Mouse (Mus musculus): ENCODE data around the gene Lbh.

The Lbh gene

GRCm38 (mm10) chr17:72909061-72909852 lies 8.8 kb upstream of the Lbh start:
- DNase-seq (ENCODE audit: extremely low read depth, insufficient read length, low spot score): no peak

GRCm38 (mm10) chr17:72911283-72911682 lies 6.8 kb upstream of the Lbh start:
- DNase-seq (ENCODE audit: extremely low read depth, insufficient read length, low spot score): no peak

DNA sequence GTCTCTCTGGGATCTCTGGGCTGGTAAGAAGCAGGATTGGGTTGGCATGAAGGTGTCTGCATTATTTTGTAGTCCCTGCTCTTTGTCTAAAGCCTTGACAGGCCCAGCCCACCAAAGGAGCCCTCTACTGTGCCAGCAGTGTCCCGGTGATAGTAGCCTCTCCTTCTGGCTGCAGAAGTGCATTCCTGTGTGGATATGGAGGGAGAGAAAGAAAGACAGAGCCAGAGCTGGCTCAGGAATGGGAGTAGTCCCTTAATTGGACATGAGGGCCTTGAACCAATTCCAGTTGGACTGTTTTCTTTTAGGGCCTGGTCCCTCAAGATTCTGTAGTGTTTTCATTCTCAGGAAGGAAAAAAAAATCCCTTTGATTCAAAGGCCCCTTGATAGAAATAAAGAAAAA lies 6.4 kb upstream of the Lbh start:
- DNase-seq (ENCODE audit: extremely low read depth, insufficient read length, low spot score): no peak

- DNase-seq (ENCODE audit: extremely low read depth, insufficient read length, low spot score): no peak
Observed at GRCm38 (mm10) chr17:72914082-72914481, 4.0 kb upstream of the Lbh start.

GRCm38 (mm10) chr17:72917241-72918030 lies 669 bp upstream of the Lbh start:
- DNase-seq (ENCODE audit: extremely low read depth, insufficient read length, low spot score): no peak

GRCm38 (mm10) chr17:72918571-72919541 lies 751 bp downstream of the Lbh start:
- peak; percentile 37 for DNase-seq (ENCODE audit: extremely low read depth, insufficient read length, low spot score)

GRCm38 (mm10) chr17:72919641-72920040 lies 1.5 kb downstream of the Lbh start:
- no peak for DNase-seq (ENCODE audit: extremely low read depth, insufficient read length, low spot score)

DNA sequence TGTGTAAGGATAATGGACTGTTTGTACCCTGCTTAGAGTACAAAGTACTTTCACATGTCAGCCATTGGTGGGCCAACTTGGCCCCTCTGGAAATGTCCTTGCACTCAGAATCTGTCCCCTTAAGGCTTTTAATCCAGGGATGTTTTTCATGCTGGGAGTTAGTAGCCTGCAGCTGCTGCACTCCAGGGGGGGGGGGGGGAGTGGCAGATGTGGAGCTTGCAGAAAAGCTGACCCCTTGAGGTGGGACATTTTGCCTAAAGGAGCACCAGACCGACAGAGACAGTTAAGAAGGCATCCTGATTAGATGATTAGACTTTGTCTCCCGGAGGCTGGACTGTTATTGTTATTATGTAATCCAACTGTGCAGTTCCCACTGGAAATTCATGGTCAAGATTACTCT lies 2.3 kb downstream of the Lbh start:
- DNase-seq (ENCODE audit: extremely low read depth, insufficient read length, low spot score): no peak

DNA sequence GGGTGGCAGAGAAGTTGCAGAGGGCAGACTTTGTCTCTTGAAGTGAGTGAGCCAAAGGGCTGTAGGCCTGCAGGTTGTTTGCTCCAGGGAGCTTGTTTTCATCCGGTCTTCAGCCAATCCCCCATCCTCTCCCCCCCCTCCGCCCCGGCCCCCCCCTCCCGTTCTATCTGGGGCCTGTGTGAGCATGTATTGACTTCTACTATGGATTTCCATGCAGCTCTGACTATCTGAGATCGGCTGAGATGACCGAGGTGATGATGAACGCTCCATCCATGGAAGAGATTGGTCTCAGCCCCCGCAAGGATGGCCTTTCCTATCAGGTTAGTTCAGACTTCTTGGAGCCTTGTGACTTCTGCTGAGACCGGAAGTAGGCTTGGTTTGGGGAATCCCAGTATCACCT lies 2.9 kb downstream of the Lbh start:
- no peak for DNase-seq (ENCODE audit: extremely low read depth, insufficient read length, low spot score)

DNA sequence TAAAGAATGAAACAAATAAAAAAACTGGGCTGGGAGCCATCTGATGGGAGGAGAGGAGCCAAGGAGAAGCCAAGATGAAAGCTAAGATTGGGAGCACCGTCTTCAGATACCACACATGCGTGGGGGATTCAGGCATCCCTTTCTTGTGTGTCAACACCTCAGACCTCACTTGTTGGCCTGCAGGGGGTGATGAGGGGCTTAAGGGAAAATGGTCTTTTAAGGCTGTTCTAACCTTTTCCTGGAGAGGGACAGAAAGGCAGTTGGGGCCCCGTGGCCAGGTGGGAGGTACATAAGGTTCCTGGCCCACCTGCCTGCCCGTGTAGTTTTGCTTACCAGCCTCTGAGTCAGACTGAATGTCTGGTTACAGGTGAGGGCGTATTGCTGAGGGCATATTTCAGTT lies 4.1 kb downstream of the Lbh start:
- no peak for DNase-seq (ENCODE audit: extremely low read depth, insufficient read length, low spot score)

DNA sequence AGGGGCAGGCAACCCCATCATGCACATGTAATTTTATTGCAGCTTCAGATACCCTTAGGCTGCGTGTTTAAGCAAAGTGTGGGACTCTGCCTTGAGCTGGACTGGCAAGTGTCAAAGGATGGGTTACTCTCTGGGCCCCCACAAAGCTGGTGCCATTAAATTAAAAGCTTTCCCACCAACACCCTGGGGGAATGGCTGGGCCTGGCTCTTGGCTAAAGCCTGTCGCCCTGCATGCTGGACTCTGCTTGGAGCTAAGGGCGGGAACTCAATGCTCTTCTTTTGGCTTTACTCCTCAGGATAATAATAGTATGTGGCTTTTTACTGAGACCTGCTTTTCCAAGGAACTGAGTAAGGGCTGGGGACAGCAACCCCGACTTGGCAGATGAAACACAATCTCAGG lies 5.2 kb downstream of the Lbh start:
- DNase-seq (ENCODE audit: extremely low read depth, insufficient read length, low spot score): no peak

GRCm38 (mm10) chr17:72924295-72924694 lies 6.2 kb downstream of the Lbh start:
- no peak for DNase-seq (ENCODE audit: extremely low read depth, insufficient read length, low spot score)

DNA sequence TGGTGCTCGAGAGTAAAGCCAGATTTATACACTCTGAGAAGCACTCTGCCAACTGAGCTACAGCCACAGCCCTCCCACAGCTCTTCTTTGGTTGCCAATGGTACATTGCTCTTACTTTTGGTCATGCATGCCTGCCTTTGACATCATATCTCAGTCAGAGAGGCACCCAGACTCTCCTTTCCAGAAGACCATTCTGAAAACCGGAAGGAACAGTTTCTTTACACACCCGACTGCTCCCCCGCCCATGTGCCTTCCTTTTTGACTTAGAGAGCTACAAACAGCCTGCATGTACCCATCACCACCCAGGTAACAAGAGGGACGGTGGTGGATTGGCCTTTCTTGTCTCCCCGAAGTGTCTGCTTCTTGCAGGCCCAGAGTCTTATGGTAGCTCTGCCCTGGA lies 7.0 kb downstream of the Lbh start:
- DNase-seq (ENCODE audit: extremely low read depth, insufficient read length, low spot score): no peak

- DNase-seq (ENCODE audit: extremely low read depth, insufficient read length, low spot score): no peak
Observed at GRCm38 (mm10) chr17:72925804-72926617, 7.9 kb downstream of the Lbh start.

- DNase-seq (ENCODE audit: extremely low read depth, insufficient read length, low spot score): no peak
Observed at GRCm38 (mm10) chr17:72926994-72927393, 8.9 kb downstream of the Lbh start.

- no peak for DNase-seq (ENCODE audit: extremely low read depth, insufficient read length, low spot score)
Observed at GRCm38 (mm10) chr17:72933116-72933515, 15.0 kb downstream of the Lbh start.

GRCm38 (mm10) chr17:72934146-72934545 lies 16.0 kb downstream of the Lbh start:
- no peak for DNase-seq (ENCODE audit: extremely low read depth, insufficient read length, low spot score)

- no peak for DNase-seq (ENCODE audit: extremely low read depth, insufficient read length, low spot score)
Observed at GRCm38 (mm10) chr17:72934653-72935052, 16.5 kb downstream of the Lbh start.

GRCm38 (mm10) chr17:72935921-72936320 lies 17.8 kb downstream of the Lbh start:
- no peak for DNase-seq (ENCODE audit: extremely low read depth, insufficient read length, low spot score)

DNA sequence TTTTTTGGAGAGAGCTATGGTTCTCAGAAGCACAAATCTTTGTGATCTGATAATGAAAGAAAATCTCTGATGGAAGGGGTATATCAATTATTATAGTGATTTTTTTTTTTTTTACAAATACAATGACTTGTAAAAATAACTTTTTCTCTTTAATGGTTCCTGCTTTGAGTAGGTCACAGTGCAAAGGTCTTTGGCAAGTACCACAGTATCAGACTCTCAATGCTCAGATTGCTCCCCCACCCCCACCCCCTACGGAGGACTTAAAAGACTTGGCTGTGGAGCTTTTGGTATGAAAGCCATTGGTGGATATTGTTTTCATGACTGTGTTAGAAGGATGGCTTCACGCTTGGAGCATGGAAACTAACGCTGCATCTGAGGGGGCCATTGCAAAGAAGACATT lies 18.2 kb downstream of the Lbh start:
- DNase-seq (ENCODE audit: extremely low read depth, insufficient read length, low spot score): no peak

Measured in 3134 (cell line).